Mouse (Mus musculus): ENCODE measurements around the gene Tiam2.

GRCm38 (mm10) chr17:3315581-3315980, 10.8 kb upstream of the Tiam2 start:
- TF ChIP-seq CTCF (conservative IDR thresholded peaks at IDR 0.05 in 1 of 2, IDR thresholded peaks at IDR 0.05 in 1 of 2; ENCODE audit: low read depth in 2 of 2, low read length in 2 of 2), result no peak
- no peak for TF ChIP-seq ZMIZ1 (IDR thresholded peaks at IDR 0.05; ENCODE audit: low read depth, low read length)
- no peak for TF ChIP-seq POLR2A (IDR thresholded peaks at IDR 0.05; ENCODE audit: low read depth, low read length)
- TF ChIP-seq KAT2A (IDR thresholded peaks at IDR 0.05; ENCODE audit: insufficient replicate concordance, low read length), result no peak
- no peak for TF ChIP-seq NELFE (IDR thresholded peaks at IDR 0.05; ENCODE audit: low read depth, low read length)
- TF ChIP-seq MAZ (IDR thresholded peaks at IDR 0.05; ENCODE audit: low read depth, low read length), result no peak
- no peak for TF ChIP-seq EP300 (IDR thresholded peaks at IDR 0.05; ENCODE audit: low read length)
- TF ChIP-seq MAX (IDR thresholded peaks at IDR 0.05; ENCODE audit: low read length), result no peak
- no peak for TF ChIP-seq SMC3 (IDR thresholded peaks at IDR 0.05; ENCODE audit: low read depth, low read length)
- TF ChIP-seq HCFC1 (IDR thresholded peaks at IDR 0.05; ENCODE audit: low read depth, low read length), result no peak
